Mouse (Mus musculus): ENCODE measurements around the gene 1500009C09Rik. TPM values are rescaled to one million over a fixed set of nuclear protein-coding genes. Genes with fewer than 3 reads are reported as not detected.

The 1500009C09Rik gene
- polyA plus RNA-seq, 1 experiment from 2014 or later, result not detected

- H3K27ac ChIP-seq (ENCODE audit: low read length), result no peak overlapping the region
- no peaks in the 10 kb centered on the region for H3K36me3 ChIP-seq (ENCODE audit: insufficient read depth, low read length)
- H3K27me3 ChIP-seq (replicated peaks; ENCODE audit: insufficient read depth, low read length), result peaks cover 68% of the 10 kb centered on the region
- peak overlapping the region; percentile 42 for H3K4me3 ChIP-seq (ENCODE audit: low read depth, low read length)
- TF ChIP-seq EP300 (IDR thresholded peaks at IDR 0.05) (no peak), CTCF (IDR thresholded peaks at IDR 0.05) (peak; percentile 9)
- no peak for DNase-seq (ENCODE audit: low spot score)
- H3K9me3 ChIP-seq (ENCODE audit: low read length), result no peaks in the 10 kb centered on the region
- peak; percentile 42 for ATAC-seq
- H3K4me1 ChIP-seq (ENCODE audit: insufficient read depth, low read depth, low read length), result peaks cover 3% of the 10 kb centered on the region; the same call in 1 of the 2 replicates
- H3K4me2 ChIP-seq (replicated peaks; ENCODE audit: low read depth, low read length), result peak overlapping the region; percentile 72
- WGBS, result 3% methylated on average over 88 of the region's 112 CpGs
- no peak overlapping the region for H3K9ac ChIP-seq (replicated peaks; ENCODE audit: low read depth)
These were observed 40.1 kb upstream of the 1500009C09Rik start for GRCm38 (mm10) chr15:82211911-82212751.

DNA sequence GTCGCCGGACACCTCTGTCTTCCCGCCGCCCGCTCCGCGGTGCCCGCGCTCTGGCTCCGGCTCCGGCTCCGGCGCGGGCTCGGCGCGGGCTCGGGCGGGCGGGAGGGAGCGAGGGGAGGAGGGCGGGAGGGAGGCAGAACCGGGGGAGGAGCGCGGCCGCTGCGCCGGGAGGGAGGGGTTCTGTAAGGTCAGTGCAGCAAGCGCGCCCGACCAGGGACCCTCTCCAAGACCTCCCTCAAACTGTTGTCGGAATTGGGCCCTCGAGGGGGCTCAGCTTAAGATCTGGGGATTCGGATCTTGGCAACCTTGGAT, 39.5 kb upstream of the 1500009C09Rik start, which contains the start of gene Shisa8:
Gene Shisa8 (minus strand): TSS at position 64 of the 312 bp plus-strand sequence.
- Histone ChIP-seq H3K4me1 (ENCODE audit: insufficient read depth, low read depth, low read length) (peaks cover 3% of the 10 kb centered on the region; the same call in 1 of the 2 replicates), H3K36me3 (ENCODE audit: insufficient read depth, low read length) (no peaks in the 10 kb centered on the region), H3K4me3 (ENCODE audit: low read depth, low read length) (peak within 1 kb of the TSS; percentile 42), H3K27ac (ENCODE audit: low read length) (no peak within 1 kb of the TSS), H3K9me3 (ENCODE audit: low read length) (no peaks in the 10 kb centered on the region), H3K9ac (replicated peaks; ENCODE audit: low read depth) (no peak within 1 kb of the TSS), H3K27me3 (replicated peaks; ENCODE audit: insufficient read depth, low read length) (peaks cover 68% of the 10 kb centered on the region), H3K4me2 (replicated peaks; ENCODE audit: low read depth, low read length) (peak within 1 kb of the TSS; percentile 72)
- ATAC-seq, result peak; percentile 18; the same call in 1 of the 2 replicates
- DNase-seq (ENCODE audit: low spot score), result no peak
- TF ChIP-seq EP300 (IDR thresholded peaks at IDR 0.05) (no peak), CTCF (IDR thresholded peaks at IDR 0.05) (no peak)
- 6% methylated on average over 17 of the region's 34 CpGs for WGBS

DNA sequence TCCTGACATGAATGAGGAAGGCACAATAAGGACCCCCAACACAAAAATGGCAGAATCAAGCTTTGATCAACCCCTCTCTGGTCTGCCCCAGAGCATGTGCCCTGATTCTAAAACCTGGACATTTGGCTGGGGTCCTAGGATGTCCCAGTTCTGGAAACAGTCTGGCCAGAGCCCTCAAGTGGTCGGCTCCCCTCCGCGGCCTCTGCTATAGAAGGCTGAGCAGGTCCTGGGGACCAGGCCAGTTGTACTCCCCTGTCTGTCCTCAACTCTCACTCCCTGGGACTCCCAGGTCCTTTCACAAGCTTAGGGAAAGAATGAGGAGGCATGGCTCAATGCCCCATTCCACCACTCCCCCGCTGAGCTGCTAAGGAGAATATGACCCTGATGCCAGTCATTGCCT, 39.0 kb upstream of the 1500009C09Rik start:
- H3K27me3 ChIP-seq (replicated peaks; ENCODE audit: insufficient read depth, low read length), result peaks cover 67% of the 10 kb centered on the region
- DNase-seq (ENCODE audit: low spot score) (no peak), ATAC-seq (no peak)
- 24% methylated on average over 4 of the region's 4 CpGs for WGBS
- H3K4me1 ChIP-seq (ENCODE audit: insufficient read depth, low read depth, low read length), result peaks cover 3% of the 10 kb centered on the region; the same call in 1 of the 2 replicates
- TF ChIP-seq EP300 (IDR thresholded peaks at IDR 0.05), result no peak
- no peak for TF ChIP-seq CTCF (IDR thresholded peaks at IDR 0.05)
- no peak overlapping the region for H3K4me2 ChIP-seq (replicated peaks; ENCODE audit: low read depth, low read length)
- no peak overlapping the region for H3K27ac ChIP-seq (ENCODE audit: low read length)
- H3K4me3 ChIP-seq (ENCODE audit: low read depth, low read length), result no peak overlapping the region
- H3K9ac ChIP-seq (replicated peaks; ENCODE audit: low read depth), result no peak overlapping the region
- no peaks in the 10 kb centered on the region for H3K9me3 ChIP-seq (ENCODE audit: low read length)
- H3K36me3 ChIP-seq (ENCODE audit: insufficient read depth, low read length), result no peaks in the 10 kb centered on the region

DNA sequence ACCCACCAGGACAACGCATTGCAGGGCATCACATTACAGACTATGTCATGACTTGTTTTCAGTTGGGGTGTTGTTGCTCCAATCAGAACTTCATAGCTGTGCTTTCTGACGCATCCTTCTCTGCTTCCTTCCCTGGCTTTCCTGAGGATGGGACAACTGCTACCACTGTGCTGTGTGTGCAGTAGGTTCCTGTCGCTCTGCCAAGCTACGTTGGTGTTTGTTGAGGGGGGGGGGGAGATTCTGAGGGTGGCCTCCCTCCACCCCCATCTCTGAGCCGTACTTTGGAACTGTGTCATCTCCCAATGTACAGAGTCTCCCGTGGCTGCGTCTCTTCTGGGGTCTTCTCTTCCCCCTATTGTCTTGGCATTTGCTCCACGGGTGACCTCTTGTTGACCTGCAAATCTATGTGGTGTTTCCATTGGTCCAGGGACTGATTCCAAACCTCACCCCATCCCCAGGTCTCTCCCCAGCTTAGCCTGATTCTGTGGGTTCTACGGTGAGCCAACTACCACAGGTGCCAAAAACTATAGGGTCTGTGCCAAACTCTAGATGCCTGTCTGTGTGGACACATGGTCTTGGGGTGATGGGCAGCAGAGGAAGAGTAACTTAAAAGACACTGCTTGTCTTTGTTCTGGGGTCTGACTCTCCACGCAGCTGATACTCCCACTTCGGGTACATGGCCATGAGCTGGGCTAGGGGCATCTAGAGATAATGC, 36.7 kb upstream of the 1500009C09Rik start:
- Histone ChIP-seq H3K4me2 (replicated peaks; ENCODE audit: low read depth, low read length) (no peak overlapping the region), H3K4me1 (ENCODE audit: insufficient read depth, low read depth, low read length) (peaks cover 3% of the 10 kb centered on the region; the same call in 1 of the 2 replicates), H3K9me3 (ENCODE audit: low read length) (no peaks in the 10 kb centered on the region), H3K4me3 (ENCODE audit: low read depth, low read length) (no peak overlapping the region), H3K27ac (ENCODE audit: low read length) (no peak overlapping the region), H3K9ac (replicated peaks; ENCODE audit: low read depth) (no peak overlapping the region), H3K27me3 (replicated peaks; ENCODE audit: insufficient read depth, low read length) (peaks cover 54% of the 10 kb centered on the region), H3K36me3 (ENCODE audit: insufficient read depth, low read length) (no peaks in the 10 kb centered on the region)
- no peak for ATAC-seq
- no peak for TF ChIP-seq EP300 (IDR thresholded peaks at IDR 0.05)
- no peak for TF ChIP-seq CTCF (IDR thresholded peaks at IDR 0.05)
- 34% methylated on average over 11 of the region's 11 CpGs for WGBS
- DNase-seq (ENCODE audit: low spot score), result no peak

DNA sequence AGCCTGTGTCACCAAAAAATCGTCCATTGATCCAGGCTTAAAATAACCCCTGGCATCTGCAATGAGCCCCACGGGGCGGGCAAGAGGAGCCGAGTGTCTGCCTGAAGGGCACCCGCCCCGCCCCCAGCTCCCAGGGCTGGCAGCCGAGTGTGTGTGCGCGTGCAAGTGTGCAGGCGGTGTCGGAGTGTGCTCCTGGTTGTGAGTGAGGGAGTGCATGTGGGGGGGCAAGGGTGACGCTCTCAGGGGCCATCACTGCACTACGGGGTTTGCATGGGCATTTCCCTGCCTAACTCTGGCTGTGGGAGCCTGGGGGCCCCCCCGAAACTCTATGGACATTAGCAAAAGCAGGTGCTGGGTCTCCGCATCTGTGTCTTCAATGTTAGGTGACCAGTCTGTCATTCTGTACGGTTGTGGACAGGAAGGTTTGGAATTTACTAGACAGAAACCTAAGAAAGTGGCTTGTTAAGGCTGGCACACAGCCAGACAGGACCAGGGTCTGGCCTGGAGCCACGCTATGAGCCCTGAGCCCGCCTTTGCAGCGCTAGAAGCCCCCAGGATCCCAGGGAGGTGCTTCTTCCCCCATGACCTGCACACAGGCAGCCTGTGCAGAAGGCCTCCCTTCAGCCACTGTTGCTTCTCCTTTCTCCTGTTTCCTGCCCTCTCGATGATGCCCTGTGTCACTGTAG, 35.9 kb upstream of the 1500009C09Rik start:
- H3K4me3 ChIP-seq (ENCODE audit: low read depth, low read length), result no peak overlapping the region
- no peaks in the 10 kb centered on the region for H3K36me3 ChIP-seq (ENCODE audit: insufficient read depth, low read length)
- no peak overlapping the region for H3K4me2 ChIP-seq (replicated peaks; ENCODE audit: low read depth, low read length)
- H3K9ac ChIP-seq (replicated peaks; ENCODE audit: low read depth), result no peak overlapping the region
- ATAC-seq, result no peak
- no peak for DNase-seq (ENCODE audit: low spot score)
- peaks cover 46% of the 10 kb centered on the region for H3K27me3 ChIP-seq (replicated peaks; ENCODE audit: insufficient read depth, low read length)
- H3K9me3 ChIP-seq (ENCODE audit: low read length), result no peaks in the 10 kb centered on the region
- 44% methylated on average over 16 of the region's 20 CpGs for WGBS
- TF ChIP-seq EP300 (IDR thresholded peaks at IDR 0.05) (no peak), CTCF (IDR thresholded peaks at IDR 0.05) (no peak)
- peaks cover 3% of the 10 kb centered on the region; the same call in 1 of the 2 replicates for H3K4me1 ChIP-seq (ENCODE audit: insufficient read depth, low read depth, low read length)
- no peak overlapping the region for H3K27ac ChIP-seq (ENCODE audit: low read length)

- H3K4me3 ChIP-seq (ENCODE audit: low read depth, low read length), result no peak overlapping the region
- H3K27me3 ChIP-seq (replicated peaks; ENCODE audit: insufficient read depth, low read length), result peaks cover 39% of the 10 kb centered on the region
- TF ChIP-seq EP300 (IDR thresholded peaks at IDR 0.05), result no peak
- TF ChIP-seq CTCF (IDR thresholded peaks at IDR 0.05), result no peak
- ATAC-seq (no peak), DNase-seq (ENCODE audit: low spot score) (no peak)
- 28% methylated on average over 7 of the region's 7 CpGs for WGBS
- no peaks in the 10 kb centered on the region for H3K36me3 ChIP-seq (ENCODE audit: insufficient read depth, low read length)
- no peaks in the 10 kb centered on the region for H3K4me1 ChIP-seq (ENCODE audit: insufficient read depth, low read depth, low read length)
- H3K4me2 ChIP-seq (replicated peaks; ENCODE audit: low read depth, low read length), result no peak overlapping the region
- no peak overlapping the region for H3K27ac ChIP-seq (ENCODE audit: low read length)
- no peak overlapping the region for H3K9ac ChIP-seq (replicated peaks; ENCODE audit: low read depth)
- no peaks in the 10 kb centered on the region for H3K9me3 ChIP-seq (ENCODE audit: low read length)
These were observed 35.2 kb upstream of the 1500009C09Rik start for GRCm38 (mm10) chr15:82217039-82217438.

Data from lung, postnatal 0 days (tissue).